Mouse (Mus musculus): ENCODE results near the gene Usp21. TPM values are rescaled to one million over a fixed set of nuclear protein-coding genes. Genes with fewer than 3 reads are reported as not detected.

The Usp21 gene
- polyA plus RNA-seq, 1 experiment from 2014 or later: 63.0 TPM

- Histone ChIP-seq H3K36me3 (ENCODE audit: control insufficient read depth, insufficient read depth, low read length) (peaks cover 61% of the 10 kb centered on the region), H3K27me3 (replicated peaks; ENCODE audit: control insufficient read depth, insufficient read depth, low read length) (no peaks in the 10 kb centered on the region), H3K4me2 (ENCODE audit: low read length) (peak within 1 kb of the TSS; percentile 90), H3K27ac (ENCODE audit: low read depth) (peak within 1 kb of the TSS; percentile 60; the same call in 1 of the 2 replicates), H3K9me3 (ENCODE audit: control insufficient read depth, low read length) (no peaks in the 10 kb centered on the region), H3K9ac (ENCODE audit: low read length) (peak within 1 kb of the TSS; percentile 67), H3K4me3 (ENCODE audit: low read depth, low read length) (peak within 1 kb of the TSS; percentile 69), H3K4me1 (replicated peaks; ENCODE audit: control insufficient read depth, insufficient read depth, low read length) (peaks cover 12% of the 10 kb centered on the region)
- DNase-seq (ENCODE audit: low spot score) (peak; percentile 93), ATAC-seq (replicated peaks; ENCODE audit: low FRiP score, low TSS enrichment, low read depth) (peak; percentile 97)
- 1% methylated on average over 26 of the region's 26 CpGs for WGBS
These were observed 6.8 kb downstream of the Usp21 start, which contains the start of gene Ppox for GRCm38 (mm10) chr1:171280916-171281527. Ppox (minus strand) TSS chr1:171281186.

GRCm38 (mm10) chr1:171280250-171280915 lies 7.4 kb downstream of the Usp21 start:
- H3K27me3 ChIP-seq (replicated peaks; ENCODE audit: control insufficient read depth, insufficient read depth, low read length): no peaks in the 10 kb centered on the region
- ATAC-seq (replicated peaks; ENCODE audit: low FRiP score, low TSS enrichment, low read depth) (peak; percentile 22; the same call in 1 of the 2 replicates), DNase-seq (ENCODE audit: low spot score) (peak; percentile 55)
- peak overlapping the region; percentile 69 for H3K4me3 ChIP-seq (ENCODE audit: low read depth, low read length)
- H3K4me2 ChIP-seq (ENCODE audit: low read length): peak overlapping the region; percentile 90
- 0 out of 2 replicates have a peak overlapping the region, but pooled peaks have one; percentile 9 for H3K27ac ChIP-seq (ENCODE audit: low read depth)
- H3K9ac ChIP-seq (ENCODE audit: low read length): peak overlapping the region; percentile 67
- H3K36me3 ChIP-seq (ENCODE audit: control insufficient read depth, insufficient read depth, low read length): peaks cover 61% of the 10 kb centered on the region
- H3K4me1 ChIP-seq (replicated peaks; ENCODE audit: control insufficient read depth, insufficient read depth, low read length): peaks cover 12% of the 10 kb centered on the region
- WGBS: under 1% methylated on average over 25 of the region's 25 CpGs
- no peaks in the 10 kb centered on the region for H3K9me3 ChIP-seq (ENCODE audit: control insufficient read depth, low read length)

- peaks cover 61% of the 10 kb centered on the region for H3K36me3 ChIP-seq (ENCODE audit: control insufficient read depth, insufficient read depth, low read length)
- peak overlapping the region; percentile 90 for H3K4me2 ChIP-seq (ENCODE audit: low read length)
- H3K4me3 ChIP-seq (ENCODE audit: low read depth, low read length): peak overlapping the region; percentile 69
- H3K27me3 ChIP-seq (replicated peaks; ENCODE audit: control insufficient read depth, insufficient read depth, low read length): no peaks in the 10 kb centered on the region
- peak overlapping the region; percentile 67 for H3K9ac ChIP-seq (ENCODE audit: low read length)
- H3K27ac ChIP-seq (ENCODE audit: low read depth): no peak overlapping the region
- WGBS: 61% methylated on average over 5 of the region's 5 CpGs
- ATAC-seq (replicated peaks; ENCODE audit: low FRiP score, low TSS enrichment, low read depth): no peak
- DNase-seq (ENCODE audit: low spot score): peak; percentile 40
- H3K4me1 ChIP-seq (replicated peaks; ENCODE audit: control insufficient read depth, insufficient read depth, low read length): peaks cover 12% of the 10 kb centered on the region
- H3K9me3 ChIP-seq (ENCODE audit: control insufficient read depth, low read length): no peaks in the 10 kb centered on the region
These were observed 8.1 kb downstream of the Usp21 start for GRCm38 (mm10) chr1:171279721-171280120.

GRCm38 (mm10) chr1:171279012-171279705 lies 8.6 kb downstream of the Usp21 start:
- DNase-seq (ENCODE audit: low spot score) (peak; percentile 32), ATAC-seq (replicated peaks; ENCODE audit: low FRiP score, low TSS enrichment, low read depth) (no peak)
- H3K27ac ChIP-seq (ENCODE audit: low read depth): no peak overlapping the region
- peaks cover 12% of the 10 kb centered on the region for H3K4me1 ChIP-seq (replicated peaks; ENCODE audit: control insufficient read depth, insufficient read depth, low read length)
- 87% methylated on average over 14 of the region's 14 CpGs for WGBS
- no peak overlapping the region for H3K9ac ChIP-seq (ENCODE audit: low read length)
- peaks cover 61% of the 10 kb centered on the region for H3K36me3 ChIP-seq (ENCODE audit: control insufficient read depth, insufficient read depth, low read length)
- no peaks in the 10 kb centered on the region for H3K9me3 ChIP-seq (ENCODE audit: control insufficient read depth, low read length)
- no peak overlapping the region for H3K4me3 ChIP-seq (ENCODE audit: low read depth, low read length)
- H3K4me2 ChIP-seq (ENCODE audit: low read length): no peak overlapping the region
- H3K27me3 ChIP-seq (replicated peaks; ENCODE audit: control insufficient read depth, insufficient read depth, low read length): no peaks in the 10 kb centered on the region

- H3K4me1 ChIP-seq (replicated peaks; ENCODE audit: control insufficient read depth, insufficient read depth, low read length): peaks cover 12% of the 10 kb centered on the region
- no peak overlapping the region for H3K4me3 ChIP-seq (ENCODE audit: low read depth, low read length)
- no peaks in the 10 kb centered on the region for H3K27me3 ChIP-seq (replicated peaks; ENCODE audit: control insufficient read depth, insufficient read depth, low read length)
- H3K36me3 ChIP-seq (ENCODE audit: control insufficient read depth, insufficient read depth, low read length): peaks cover 61% of the 10 kb centered on the region
- no peak overlapping the region for H3K27ac ChIP-seq (ENCODE audit: low read depth)
- H3K9me3 ChIP-seq (ENCODE audit: control insufficient read depth, low read length): no peaks in the 10 kb centered on the region
- DNase-seq (ENCODE audit: low spot score) (peak; percentile 23), ATAC-seq (replicated peaks; ENCODE audit: low FRiP score, low TSS enrichment, low read depth) (no peak)
- WGBS: 94% methylated on average over 8 of the region's 8 CpGs
- H3K9ac ChIP-seq (ENCODE audit: low read length): no peak overlapping the region
- no peak overlapping the region for H3K4me2 ChIP-seq (ENCODE audit: low read length)
These were observed 9.4 kb downstream of the Usp21 start for GRCm38 (mm10) chr1:171278436-171278835.

- ATAC-seq (replicated peaks; ENCODE audit: low FRiP score, low TSS enrichment, low read depth): no peak
- WGBS: 88% methylated on average over 10 of the region's 10 CpGs
- Histone ChIP-seq H3K4me2 (ENCODE audit: low read length) (no peak overlapping the region), H3K9me3 (ENCODE audit: control insufficient read depth, low read length) (no peaks in the 10 kb centered on the region), H3K9ac (ENCODE audit: low read length) (no peak overlapping the region), H3K4me3 (ENCODE audit: low read depth, low read length) (no peak overlapping the region), H3K4me1 (replicated peaks; ENCODE audit: control insufficient read depth, insufficient read depth, low read length) (peaks cover 12% of the 10 kb centered on the region), H3K27ac (ENCODE audit: low read depth) (no peak overlapping the region), H3K27me3 (replicated peaks; ENCODE audit: control insufficient read depth, insufficient read depth, low read length) (no peaks in the 10 kb centered on the region), H3K36me3 (ENCODE audit: control insufficient read depth, insufficient read depth, low read length) (peaks cover 61% of the 10 kb centered on the region)
- no peak for DNase-seq (ENCODE audit: low spot score)
These were observed 10.1 kb downstream of the Usp21 start for GRCm38 (mm10) chr1:171277736-171278135.

- peaks cover 63% of the 10 kb centered on the region for H3K36me3 ChIP-seq (ENCODE audit: control insufficient read depth, insufficient read depth, low read length)
- H3K4me2 ChIP-seq (ENCODE audit: low read length): no peak overlapping the region
- DNase-seq (ENCODE audit: low spot score) (no peak), ATAC-seq (replicated peaks; ENCODE audit: low FRiP score, low TSS enrichment, low read depth) (no peak)
- H3K9me3 ChIP-seq (ENCODE audit: control insufficient read depth, low read length): no peaks in the 10 kb centered on the region
- no peak overlapping the region for H3K27ac ChIP-seq (ENCODE audit: low read depth)
- peaks cover 9% of the 10 kb centered on the region for H3K4me1 ChIP-seq (replicated peaks; ENCODE audit: control insufficient read depth, insufficient read depth, low read length)
- no peak overlapping the region for H3K9ac ChIP-seq (ENCODE audit: low read length)
- H3K4me3 ChIP-seq (ENCODE audit: low read depth, low read length): no peak overlapping the region
- WGBS: 92% methylated on average over 14 of the region's 14 CpGs
- no peaks in the 10 kb centered on the region for H3K27me3 ChIP-seq (replicated peaks; ENCODE audit: control insufficient read depth, insufficient read depth, low read length)
These were observed 11.6 kb downstream of the Usp21 start for GRCm38 (mm10) chr1:171276110-171276748.

GRCm38 (mm10) chr1:171275144-171275734 lies 12.6 kb downstream of the Usp21 start:
- Histone ChIP-seq H3K9ac (ENCODE audit: low read length) (no peak overlapping the region), H3K27me3 (replicated peaks; ENCODE audit: control insufficient read depth, insufficient read depth, low read length) (no peaks in the 10 kb centered on the region), H3K4me2 (ENCODE audit: low read length) (no peak overlapping the region), H3K4me1 (replicated peaks; ENCODE audit: control insufficient read depth, insufficient read depth, low read length) (peaks cover 12% of the 10 kb centered on the region), H3K36me3 (ENCODE audit: control insufficient read depth, insufficient read depth, low read length) (peaks cover 63% of the 10 kb centered on the region), H3K4me3 (ENCODE audit: low read depth, low read length) (no peak overlapping the region), H3K27ac (ENCODE audit: low read depth) (no peak overlapping the region), H3K9me3 (ENCODE audit: control insufficient read depth, low read length) (no peaks in the 10 kb centered on the region)
- WGBS: 86% methylated on average over 11 of the region's 11 CpGs
- DNase-seq (ENCODE audit: low spot score) (no peak), ATAC-seq (replicated peaks; ENCODE audit: low FRiP score, low TSS enrichment, low read depth) (no peak)
